Mouse (Mus musculus) cortical plate, adult 2 months (tissue): ENCODE measurements around the gene Taok2. TPM values are rescaled to one million over a fixed set of nuclear protein-coding genes. Genes with fewer than 3 reads are reported as not detected.

Experiments
- H3K27ac ChIP-seq: fragments of 200-500 bp; 2 replicates; pipeline ENCODE4 v1.5.1; 2012; ENCODE audit warnings: low read length, control low read depth, inconsistent platforms; ENCODE audit not compliant: insufficient read depth
- H3K4me1 ChIP-seq: fragments of 200-500 bp; 2 replicates; pipeline ENCODE4 v1.6.1; 2011; ENCODE audit warnings: low read length; ENCODE audit not compliant: control insufficient read depth, insufficient read depth
- H3K4me3 ChIP-seq: fragments of 200-500 bp; 2 replicates; pipeline ENCODE4 v1.5.1; 2011; ENCODE audit warnings: mild to moderate bottlenecking, low read length, control low read depth; ENCODE audit not compliant: insufficient read depth
- CTCF ChIP-seq: fragments of 200-500 bp; IDR thresholded peaks from 2 replicates; pipeline ENCODE4 v1.5.1; 2011; ENCODE audit warnings: mild to moderate bottlenecking, control low read depth, low read length; ENCODE audit not compliant: insufficient read depth; ENCODE audit errors: extremely low read depth
- POLR2A ChIP-seq: fragments of 200-500 bp; IDR thresholded peaks from 2 replicates; pipeline ENCODE4 v1.6.1; 2011; ENCODE audit warnings: mild to moderate bottlenecking, low read length, control low read depth; ENCODE audit not compliant: insufficient read depth; ENCODE audit errors: extremely low read depth
- polyA plus RNA-seq: library from polyadenylated mRNA; depleted of rRNA; stranded (reverse); fragments of >200 nt; gene quantifications from 2 replicates; pipeline ENCODE4 v1.2.3, GENCODE M21; 2012; rRNA removed

Gene Taok2
- polyA plus RNA-seq, 1 experiment = 103 TPM

- Histone ChIP-seq H3K4me3 (no peak overlapping the region), H3K27ac (no peak overlapping the region), H3K4me1 (0 out of 2 replicates have a peak, but pooled peaks cover 1% of the 10 kb centered on the region)
- TF ChIP-seq CTCF (no peak), POLR2A (no peak)
These were observed 66.9 kb downstream of the Taok2 start for GRCm38 (mm10) chr7:126817595-126817994.

DNA sequence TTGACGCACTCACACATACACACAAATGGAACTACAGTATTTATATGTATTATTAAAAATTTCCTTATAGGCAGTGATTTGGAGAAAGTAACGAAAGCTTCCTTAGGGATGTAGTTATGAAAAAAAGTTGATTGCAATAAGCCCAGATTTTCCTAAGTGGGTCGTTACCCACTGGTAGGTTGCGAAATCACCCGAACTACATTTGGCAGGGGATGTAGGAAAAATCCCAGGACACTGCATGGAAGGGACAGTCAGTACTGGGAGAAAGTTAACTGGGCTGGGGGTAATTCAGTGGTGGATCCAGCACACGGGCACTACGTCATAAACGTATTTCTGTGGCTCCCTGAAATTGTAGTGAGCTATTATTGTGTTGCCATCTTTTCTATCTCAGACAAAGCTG, 68.0 kb downstream of the Taok2 start:
- TF ChIP-seq CTCF (no peak), POLR2A (no peak)
- Histone ChIP-seq H3K27ac (no peak overlapping the region), H3K4me1 (no peaks in the 10 kb centered on the region), H3K4me3 (no peak overlapping the region)

- TF ChIP-seq POLR2A (no peak), CTCF (no peak)
- no peaks in the 10 kb centered on the region for H3K4me1 ChIP-seq
- H3K4me3 ChIP-seq = no peak overlapping the region
- no peak overlapping the region for H3K27ac ChIP-seq
These were observed 68.7 kb downstream of the Taok2 start for GRCm38 (mm10) chr7:126815726-126816222.

Other genes starting within 250 kb of the Taok2 start
- gene Sgf29, start 235.4 kb downstream of the Taok2 start, polyA plus RNA-seq = 38.1 and 43.4 TPM in 2 replicates
- gene Sult1a1, start 208.3 kb downstream of the Taok2 start, polyA plus RNA-seq = 14.1 and 16.5 TPM in 2 replicates
- 51.2 and 55.8 TPM in 2 replicates for gene Bola2, start 189.3 kb downstream of the Taok2 start, polyA plus RNA-seq
- 31.2 and 33.8 TPM in 2 replicates for gene Slx1b, start 188.9 kb downstream of the Taok2 start, polyA plus RNA-seq
- gene Coro1a, start 176.9 kb downstream of the Taok2 start, polyA plus RNA-seq = 204 and 218 TPM in 2 replicates
- 246 and 283 TPM in 2 replicates for gene Mapk3, start 125.1 kb downstream of the Taok2 start, polyA plus RNA-seq
- gene Gdpd3, start 118.4 kb downstream of the Taok2 start, polyA plus RNA-seq = 2.5 and 3.1 TPM in 2 replicates
- gene Ypel3, start 107.7 kb downstream of the Taok2 start, polyA plus RNA-seq = 539 and 545 TPM in 2 replicates
- 1.4 and 1.6 TPM in 2 replicates for gene Tbx6, start 103.2 kb downstream of the Taok2 start, polyA plus RNA-seq
- 75.4 and 77.7 TPM in 2 replicates for gene Ppp4c, start 92.2 kb downstream of the Taok2 start, polyA plus RNA-seq
- gene Fam57b, start 87.0 kb downstream of the Taok2 start, polyA plus RNA-seq = 108 and 124 TPM in 2 replicates
- 0.67 TPM in 1 of 2 replicates, not detected in the other for gene 4930451I11Rik, start 53.1 kb downstream of the Taok2 start, polyA plus RNA-seq
- gene Doc2a, start 37.3 kb downstream of the Taok2 start, polyA plus RNA-seq = 45.9 and 52.6 TPM in 2 replicates
- 58.5 and 69.2 TPM in 2 replicates for gene Hirip3, start 22.7 kb downstream of the Taok2 start, polyA plus RNA-seq
- 55.6 and 59.3 TPM in 2 replicates for gene Ino80e, start 22.3 kb downstream of the Taok2 start, polyA plus RNA-seq
- gene Tmem219, start 38.2 kb upstream of the Taok2 start, polyA plus RNA-seq = 31.9 and 35.9 TPM in 2 replicates
- gene Kctd13, start 44.2 kb upstream of the Taok2 start, polyA plus RNA-seq = 188 and 198 TPM in 2 replicates
- gene Asphd1, start 64.9 kb upstream of the Taok2 start, polyA plus RNA-seq = 55.7 and 63.8 TPM in 2 replicates
- gene Sez6l2, start 65.9 kb upstream of the Taok2 start, polyA plus RNA-seq = 236 and 261 TPM in 2 replicates
- gene Cdipt, start 91.2 kb upstream of the Taok2 start, polyA plus RNA-seq = 252 and 253 TPM in 2 replicates
- 1.1 and 2.0 TPM in 2 replicates for gene Cdiptos, start 91.4 kb upstream of the Taok2 start, polyA plus RNA-seq
- 8.0 and 8.2 TPM in 2 replicates for gene Mvp, start 129.9 kb upstream of the Taok2 start, polyA plus RNA-seq
- 1.8 and 2.2 TPM in 2 replicates for gene Pagr1b, start 131.8 kb upstream of the Taok2 start, polyA plus RNA-seq
- 41.1 and 50.4 TPM in 2 replicates for gene Pagr1a, start 132.6 kb upstream of the Taok2 start, polyA plus RNA-seq
- gene Gm42742, start 136.4 kb upstream of the Taok2 start, polyA plus RNA-seq = 97.1 and 109 TPM in 2 replicates
- gene Prrt2, start 136.5 kb upstream of the Taok2 start, polyA plus RNA-seq = 371 and 405 TPM in 2 replicates
- gene Maz, start 142.3 kb upstream of the Taok2 start, polyA plus RNA-seq = 157 and 173 TPM in 2 replicates
- 8.6 and 10.1 TPM in 2 replicates for gene Kif22, start 157.8 kb upstream of the Taok2 start, polyA plus RNA-seq
- 0.31 TPM in 1 of 2 replicates, not detected in the other for gene Zg16, start 202.6 kb upstream of the Taok2 start, polyA plus RNA-seq
- 2.6 and 2.8 TPM in 2 replicates for gene AI467606, start 206.7 kb upstream of the Taok2 start, polyA plus RNA-seq
- 0.74 and 0.77 TPM in 2 replicates for gene Qprt, start 237.5 kb upstream of the Taok2 start, polyA plus RNA-seq